Mouse (Mus musculus): Measurements from ENCODE around the gene Csnk1e.

Gene Csnk1e

GRCm38 (mm10) chr15:79445786-79446654 lies 9.3 kb downstream of the Csnk1e start:
- no peak for ATAC-seq (ENCODE audit: insufficient number of reproducible peaks, low FRiP score, low TSS enrichment)

GRCm38 (mm10) chr15:79443856-79444410 lies 11.4 kb downstream of the Csnk1e start:
- no peak for ATAC-seq (ENCODE audit: insufficient number of reproducible peaks, low FRiP score, low TSS enrichment)

- no peak for ATAC-seq (ENCODE audit: insufficient number of reproducible peaks, low FRiP score, low TSS enrichment)
These were observed 12.3 kb downstream of the Csnk1e start for GRCm38 (mm10) chr15:79442961-79443518.

GRCm38 (mm10) chr15:79442257-79442611 lies 13.1 kb downstream of the Csnk1e start:
- 0 out of 2 replicates have a peak, but pooled peaks have one; percentile 11 for ATAC-seq (ENCODE audit: insufficient number of reproducible peaks, low FRiP score, low TSS enrichment)

- ATAC-seq (ENCODE audit: insufficient number of reproducible peaks, low FRiP score, low TSS enrichment): peak; percentile 17; the same call in 1 of the 2 replicates
These were observed 13.8 kb downstream of the Csnk1e start for GRCm38 (mm10) chr15:79441331-79442256.

GRCm38 (mm10) chr15:79440651-79441330 lies 14.6 kb downstream of the Csnk1e start:
- ATAC-seq (ENCODE audit: insufficient number of reproducible peaks, low FRiP score, low TSS enrichment): no peak

GRCm38 (mm10) chr15:79440223-79440622 lies 15.1 kb downstream of the Csnk1e start:
- no peak; the same call in 1 of the 2 replicates for ATAC-seq (ENCODE audit: insufficient number of reproducible peaks, low FRiP score, low TSS enrichment)

- no peak for ATAC-seq (ENCODE audit: insufficient number of reproducible peaks, low FRiP score, low TSS enrichment)
These were observed 16.0 kb downstream of the Csnk1e start for GRCm38 (mm10) chr15:79439386-79439785.

GRCm38 (mm10) chr15:79438816-79439215 lies 16.6 kb downstream of the Csnk1e start:
- ATAC-seq (ENCODE audit: insufficient number of reproducible peaks, low FRiP score, low TSS enrichment): no peak

- ATAC-seq (ENCODE audit: insufficient number of reproducible peaks, low FRiP score, low TSS enrichment): no peak
These were observed 17.1 kb downstream of the Csnk1e start for GRCm38 (mm10) chr15:79438209-79438810.

- no peak for ATAC-seq (ENCODE audit: insufficient number of reproducible peaks, low FRiP score, low TSS enrichment)
These were observed 17.7 kb downstream of the Csnk1e start for GRCm38 (mm10) chr15:79437541-79438208.

GRCm38 (mm10) chr15:79436481-79436921 lies 18.9 kb downstream of the Csnk1e start:
- 0 out of 2 replicates have a peak, but pooled peaks have one; percentile 41 for ATAC-seq (ENCODE audit: insufficient number of reproducible peaks, low FRiP score, low TSS enrichment)

GRCm38 (mm10) chr15:79435191-79435671 lies 20.1 kb downstream of the Csnk1e start:
- no peak for ATAC-seq (ENCODE audit: insufficient number of reproducible peaks, low FRiP score, low TSS enrichment)

- ATAC-seq (ENCODE audit: insufficient number of reproducible peaks, low FRiP score, low TSS enrichment): no peak
These were observed 22.5 kb downstream of the Csnk1e start for GRCm38 (mm10) chr15:79432892-79433291.

- ATAC-seq (ENCODE audit: insufficient number of reproducible peaks, low FRiP score, low TSS enrichment): no peak
These were observed 23.0 kb downstream of the Csnk1e start for GRCm38 (mm10) chr15:79432328-79432727.

- ATAC-seq (ENCODE audit: insufficient number of reproducible peaks, low FRiP score, low TSS enrichment): no peak
These were observed 23.4 kb downstream of the Csnk1e start for GRCm38 (mm10) chr15:79431925-79432324.

- ATAC-seq (ENCODE audit: insufficient number of reproducible peaks, low FRiP score, low TSS enrichment): no peak
These were observed 24.8 kb downstream of the Csnk1e start for GRCm38 (mm10) chr15:79430461-79431000.

- no peak for ATAC-seq (ENCODE audit: insufficient number of reproducible peaks, low FRiP score, low TSS enrichment)
These were observed 25.4 kb downstream of the Csnk1e start for GRCm38 (mm10) chr15:79429994-79430393.
